Mouse (Mus musculus): ENCODE results near the gene Hoxb8.

DNA sequence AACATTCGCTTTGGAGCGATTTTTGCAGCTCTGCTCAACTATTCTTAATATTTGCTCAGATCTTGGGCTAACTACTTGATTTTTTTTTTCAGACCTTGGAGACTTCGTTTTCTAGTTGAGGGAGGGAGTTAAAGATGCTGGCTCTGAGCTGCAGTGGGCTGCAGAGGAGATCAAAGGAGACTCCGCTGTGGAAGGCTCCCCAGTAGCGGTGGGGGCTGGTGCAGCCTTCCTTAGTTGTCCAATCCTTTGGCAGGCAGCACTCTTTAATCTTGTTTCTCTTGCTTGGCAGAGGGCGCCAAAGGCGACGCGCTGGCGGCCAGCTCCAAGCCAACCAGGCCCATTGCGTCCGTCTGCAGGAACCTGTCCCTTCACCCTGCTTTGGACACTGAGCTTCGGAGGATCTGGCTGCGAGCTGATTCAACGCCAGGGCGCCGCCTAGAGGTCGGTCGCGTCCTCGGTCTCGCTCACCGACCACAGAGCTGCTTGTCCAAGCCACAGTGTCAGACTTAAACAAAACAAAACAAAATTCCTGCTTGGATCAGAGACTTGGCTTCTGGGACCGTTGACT is 20.3 kb upstream of the Hoxb8 start:
- TF ChIP-seq CTCF (IDR thresholded peaks at IDR 0.05; ENCODE audit: low read depth, low read length): peak; percentile 63
- no peak for TF ChIP-seq POLR2A (IDR thresholded peaks at IDR 0.05; ENCODE audit: borderline replicate concordance, low read depth, low read length)
